Mouse (Mus musculus): ENCODE data around the gene Alpk3.
"Not testable (repeated sequence)": the region's sequence is repeated elsewhere in the genome, so short reads cannot be mapped to it uniquely, and the experiment has no call there.

Gene Alpk3

GRCm38 (mm10) chr7:81132851-81133279, 75.5 kb downstream of the Alpk3 start:
- no peak for DNase-seq (ENCODE audit: low spot score)

DNA sequence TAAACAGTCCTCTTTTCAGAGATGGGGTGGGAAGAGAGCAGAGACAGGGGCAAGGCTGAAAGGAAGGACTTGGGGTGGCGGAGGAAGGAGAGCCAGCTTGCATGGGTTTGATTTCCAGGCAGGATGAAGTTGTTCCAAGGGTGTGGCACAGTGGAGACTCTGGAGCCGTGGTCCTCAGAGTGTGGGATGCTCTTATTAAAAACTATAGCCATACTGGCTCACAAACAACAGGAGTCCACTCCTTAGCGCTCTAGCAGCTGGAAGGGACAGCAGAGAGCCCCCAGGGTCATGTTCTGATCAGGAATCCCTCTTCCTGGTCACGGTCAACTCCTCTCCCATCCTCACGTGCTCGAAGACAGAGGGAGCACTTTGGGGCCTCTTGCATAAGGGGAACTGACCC, 76.0 kb downstream of the Alpk3 start:
- DNase-seq (ENCODE audit: low spot score) = no peak

DNA sequence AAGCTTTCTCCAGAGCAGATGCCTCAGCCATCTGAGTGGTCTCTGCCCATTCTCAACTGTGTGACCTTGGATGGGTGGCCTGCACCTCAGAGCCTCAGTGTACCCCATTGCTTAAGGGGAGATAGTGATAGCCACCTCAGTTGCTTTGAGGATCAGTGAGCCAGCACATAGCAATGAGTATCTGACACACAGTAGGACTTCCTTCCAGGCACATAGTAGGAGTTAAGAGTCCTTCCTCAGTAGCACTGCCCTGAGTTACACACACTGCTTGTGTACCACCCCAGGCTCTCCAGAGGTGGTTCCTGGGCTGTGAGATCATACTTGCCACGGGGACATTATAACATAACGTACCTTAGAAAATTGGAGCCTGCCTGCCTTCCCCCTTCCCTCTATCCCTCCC, 76.5 kb downstream of the Alpk3 start:
- no peak for DNase-seq (ENCODE audit: low spot score)

GRCm38 (mm10) chr7:81134614-81135067, 77.2 kb downstream of the Alpk3 start:
- DNase-seq (ENCODE audit: low spot score) = peak; percentile 52

- no peak for DNase-seq (ENCODE audit: low spot score)
Observed at GRCm38 (mm10) chr7:81137292-81137691, 79.9 kb downstream of the Alpk3 start.

- no peak for DNase-seq (ENCODE audit: low spot score)
Observed at GRCm38 (mm10) chr7:81139100-81139499, 81.7 kb downstream of the Alpk3 start.

- DNase-seq (ENCODE audit: low spot score) = no peak
Observed at GRCm38 (mm10) chr7:81139671-81140404, 82.4 kb downstream of the Alpk3 start.

- DNase-seq (ENCODE audit: low spot score) = no peak
Observed at GRCm38 (mm10) chr7:81141541-81141940, 84.1 kb downstream of the Alpk3 start.

- DNase-seq (ENCODE audit: low spot score) = not testable (repeated sequence)
Observed at GRCm38 (mm10) chr7:81143056-81143455, 85.7 kb downstream of the Alpk3 start.

DNA sequence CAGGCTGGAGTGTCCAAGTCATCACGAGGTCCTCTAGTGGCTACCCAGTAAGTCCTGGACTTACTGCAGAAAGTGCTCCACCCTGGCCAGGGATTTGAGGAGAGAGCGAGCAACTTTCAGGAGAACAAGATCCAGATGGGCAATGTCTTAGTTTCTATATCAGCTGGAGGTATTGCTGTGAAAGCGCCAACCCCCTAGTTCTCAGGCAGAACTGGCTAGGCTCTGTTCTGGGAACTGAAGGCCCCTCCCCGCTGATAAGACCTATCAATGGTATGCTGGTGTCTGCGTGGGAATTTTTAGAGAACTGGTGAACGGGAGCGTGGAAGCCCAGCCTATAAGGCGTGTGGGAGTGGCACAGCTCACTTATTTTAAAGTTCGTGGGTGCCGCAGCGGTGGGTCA, 92.4 kb downstream of the Alpk3 start:
- DNase-seq (ENCODE audit: low spot score) = no peak

DNA sequence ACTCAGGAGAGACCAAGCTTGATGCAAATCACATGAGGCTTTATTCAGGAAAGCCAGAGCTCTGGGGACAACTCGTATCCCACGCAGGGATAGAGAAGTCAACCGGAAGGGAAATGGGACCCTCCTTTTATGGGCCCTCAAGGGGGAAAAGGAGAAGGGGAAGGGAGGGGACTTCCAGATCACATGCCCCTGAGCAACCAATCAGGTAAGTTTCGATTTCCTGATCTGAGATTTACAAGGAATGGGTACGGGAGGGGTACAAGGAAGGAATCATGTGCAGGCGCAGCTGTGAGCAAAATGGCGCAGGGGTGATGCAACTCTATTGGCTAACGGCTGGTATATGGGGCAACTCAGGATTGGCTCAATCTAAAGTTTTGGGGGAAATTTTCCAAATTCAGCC, 93.8 kb downstream of the Alpk3 start:
- DNase-seq (ENCODE audit: low spot score) = no peak

GRCm38 (mm10) chr7:81152306-81152705, 94.9 kb downstream of the Alpk3 start:
- no peak for DNase-seq (ENCODE audit: low spot score)

- no peak for DNase-seq (ENCODE audit: low spot score)
Observed at GRCm38 (mm10) chr7:81152826-81153225, 95.4 kb downstream of the Alpk3 start.

DNA sequence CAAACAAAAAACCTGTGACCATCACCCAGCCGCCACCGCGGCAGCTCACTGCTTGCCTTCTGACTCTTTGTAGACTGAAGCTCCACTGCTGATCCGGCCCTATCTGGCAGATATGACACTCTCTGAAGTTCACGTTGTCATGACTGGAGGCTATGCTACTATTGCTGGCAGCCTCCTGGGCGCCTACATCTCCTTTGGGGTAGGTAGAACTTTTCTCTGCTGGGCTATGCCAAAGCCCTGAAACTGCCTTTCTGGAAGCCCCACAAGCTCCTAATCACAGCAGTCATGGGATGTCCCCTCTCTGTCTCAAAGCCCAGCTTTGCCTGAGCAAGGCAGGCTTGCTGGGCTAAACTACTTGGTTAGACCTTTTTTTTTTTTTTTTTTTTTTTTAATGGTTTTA, 95.9 kb downstream of the Alpk3 start:
- DNase-seq (ENCODE audit: low spot score) = no peak

- not testable (repeated sequence) for DNase-seq (ENCODE audit: low spot score)
Observed at GRCm38 (mm10) chr7:81154244-81154643, 96.8 kb downstream of the Alpk3 start.

- DNase-seq (ENCODE audit: low spot score) = peak; percentile 90
Observed at GRCm38 (mm10) chr7:81154960-81155359, 97.6 kb downstream of the Alpk3 start.
